Mouse (Mus musculus) T-cell, adult 2 months (primary cell): Measurements from ENCODE around the gene Kidins220.
A peak's percentile ranks its signal among the peaks of the same experiment; 100 is the strongest.

Source experiments
- DNase-seq: peaks from one replicate; pipeline ENCODE4 v3.0.0; 2022; ENCODE audit warnings: low spot score

Kidins220 gene

GRCm38 (mm10) chr12:24963393-24964022 lies 11.2 kb upstream of the Kidins220 start:
- no peak for DNase-seq

- no peak for DNase-seq
Observed at GRCm38 (mm10) chr12:24965406-24965805, 9.3 kb upstream of the Kidins220 start.

- DNase-seq = no peak
Observed at GRCm38 (mm10) chr12:24966046-24966445, 8.7 kb upstream of the Kidins220 start.

- DNase-seq = no peak
Observed at GRCm38 (mm10) chr12:24971490-24972200, 3.1 kb upstream of the Kidins220 start.

GRCm38 (mm10) chr12:24972371-24973350 lies 2.1 kb upstream of the Kidins220 start:
- DNase-seq = no peak

GRCm38 (mm10) chr12:24973586-24973985 lies 1.1 kb upstream of the Kidins220 start:
- no peak for DNase-seq

GRCm38 (mm10) chr12:24975115-24975733 lies 499 bp downstream of the Kidins220 start:
- peak; percentile 58 for DNase-seq

GRCm38 (mm10) chr12:24985226-24985625 lies 10.5 kb downstream of the Kidins220 start:
- no peak for DNase-seq

- DNase-seq = no peak
Observed at GRCm38 (mm10) chr12:24995350-24995749, 20.6 kb downstream of the Kidins220 start.

GRCm38 (mm10) chr12:25005350-25005749 lies 30.6 kb downstream of the Kidins220 start:
- DNase-seq = no peak

GRCm38 (mm10) chr12:25009957-25010356 lies 35.2 kb downstream of the Kidins220 start:
- DNase-seq = no peak

GRCm38 (mm10) chr12:25010416-25010815 lies 35.7 kb downstream of the Kidins220 start:
- peak; percentile 71 for DNase-seq

- DNase-seq = no peak
Observed at GRCm38 (mm10) chr12:25011733-25012367, 37.1 kb downstream of the Kidins220 start.

- peak; percentile 81 for DNase-seq
Observed at GRCm38 (mm10) chr12:25012555-25013540, 38.1 kb downstream of the Kidins220 start.

- no peak for DNase-seq
Observed at GRCm38 (mm10) chr12:25014307-25014927, 39.7 kb downstream of the Kidins220 start.

- DNase-seq = no peak
Observed at GRCm38 (mm10) chr12:25014938-25015337, 40.2 kb downstream of the Kidins220 start.

GRCm38 (mm10) chr12:25016995-25017394 lies 42.3 kb downstream of the Kidins220 start:
- no peak for DNase-seq

GRCm38 (mm10) chr12:25021057-25021456 lies 46.3 kb downstream of the Kidins220 start:
- DNase-seq = no peak

GRCm38 (mm10) chr12:25024862-25025545 lies 50.3 kb downstream of the Kidins220 start:
- no peak for DNase-seq
